Mouse (Mus musculus): ENCODE results near the gene Aqp5.
A peak's percentile ranks its signal among the peaks of the same experiment; 100 is the strongest.

Aqp5 gene

GRCm38 (mm10) chr15:99596841-99597240 is 6.3 kb downstream of the Aqp5 start:
- DNase-seq (ENCODE audit: low spot score), result no peak

- no peak for DNase-seq (ENCODE audit: low spot score)
These were observed 7.0 kb downstream of the Aqp5 start for GRCm38 (mm10) chr15:99597596-99597995.

- DNase-seq (ENCODE audit: low spot score), result no peak
These were observed 8.9 kb downstream of the Aqp5 start for GRCm38 (mm10) chr15:99599245-99600070.

- no peak for DNase-seq (ENCODE audit: low spot score)
These were observed 10.6 kb downstream of the Aqp5 start, which contains the start of gene Aqp6 for GRCm38 (mm10) chr15:99600986-99601822. Gene Aqp6, plus strand, starts transcription at chr15:99601400.

- no peak for DNase-seq (ENCODE audit: low spot score)
These were observed 11.2 kb downstream of the Aqp5 start for GRCm38 (mm10) chr15:99601823-99602120.

- DNase-seq (ENCODE audit: low spot score), result no peak
These were observed 11.7 kb downstream of the Aqp5 start for GRCm38 (mm10) chr15:99602206-99602820.

GRCm38 (mm10) chr15:99603216-99603615 is 12.6 kb downstream of the Aqp5 start:
- DNase-seq (ENCODE audit: low spot score), result no peak

GRCm38 (mm10) chr15:99605595-99605994 is 15.0 kb downstream of the Aqp5 start:
- DNase-seq (ENCODE audit: low spot score), result no peak

- DNase-seq (ENCODE audit: low spot score), result peak; percentile 63
These were observed 15.9 kb downstream of the Aqp5 start for GRCm38 (mm10) chr15:99606515-99606914.

GRCm38 (mm10) chr15:99607388-99608113 is 17.0 kb downstream of the Aqp5 start:
- DNase-seq (ENCODE audit: low spot score), result no peak

GRCm38 (mm10) chr15:99608382-99609125 is 18.0 kb downstream of the Aqp5 start:
- DNase-seq (ENCODE audit: low spot score), result no peak

- no peak for DNase-seq (ENCODE audit: low spot score)
These were observed 21.0 kb downstream of the Aqp5 start for GRCm38 (mm10) chr15:99611563-99611962.

- no peak for DNase-seq (ENCODE audit: low spot score)
These were observed 23.7 kb downstream of the Aqp5 start for GRCm38 (mm10) chr15:99614273-99614672.

GRCm38 (mm10) chr15:99614753-99615152 is 24.2 kb downstream of the Aqp5 start:
- no peak for DNase-seq (ENCODE audit: low spot score)

- no peak for DNase-seq (ENCODE audit: low spot score)
These were observed 24.7 kb downstream of the Aqp5 start for GRCm38 (mm10) chr15:99615246-99615645.

- DNase-seq (ENCODE audit: low spot score), result no peak
These were observed 28.0 kb downstream of the Aqp5 start for GRCm38 (mm10) chr15:99618595-99618994.

GRCm38 (mm10) chr15:99619821-99620220 is 29.2 kb downstream of the Aqp5 start:
- no peak for DNase-seq (ENCODE audit: low spot score)

GRCm38 (mm10) chr15:99622063-99622462 is 31.5 kb downstream of the Aqp5 start:
- DNase-seq (ENCODE audit: low spot score), result no peak

- DNase-seq (ENCODE audit: low spot score), result peak; percentile 37
These were observed 41.0 kb downstream of the Aqp5 start for GRCm38 (mm10) chr15:99631618-99632017.

- DNase-seq (ENCODE audit: low spot score), result no peak
These were observed 44.1 kb downstream of the Aqp5 start for GRCm38 (mm10) chr15:99634702-99635101.

GRCm38 (mm10) chr15:99637405-99638123 is 47.0 kb downstream of the Aqp5 start:
- no peak for DNase-seq (ENCODE audit: low spot score)

All from c-Kit-positive CD71-positive TER-119-positive erythroid progenitor cells, embryonic 14.5 days (primary cell).